Mouse (Mus musculus): Measurements from ENCODE around the gene Cux1.

DNA sequence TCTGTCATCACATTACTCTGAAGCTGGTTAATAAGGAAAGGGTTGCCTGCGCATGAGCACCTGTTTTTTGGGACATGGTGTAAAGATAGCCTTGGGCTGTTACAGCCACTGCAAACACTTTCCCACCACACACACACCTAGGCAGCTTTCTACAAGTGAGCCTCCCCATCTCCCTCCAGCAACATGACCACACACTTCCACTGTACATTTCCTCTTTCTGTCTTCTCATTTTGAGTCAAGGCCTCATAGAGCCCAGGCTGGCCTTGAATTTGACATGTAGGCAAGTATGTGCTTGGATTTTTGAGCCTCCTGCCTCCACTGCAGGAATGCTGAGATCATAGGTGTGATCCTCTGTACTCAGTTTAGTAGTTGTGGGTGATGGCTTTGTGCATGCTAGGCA is 170.6 kb downstream of the Cux1 start:
- TF ChIP-seq CTCF (conservative IDR thresholded peaks at IDR 0.05; ENCODE audit: insufficient read depth, insufficient read length, low read depth, low read length): no peak
- TF ChIP-seq POLR2A (IDR thresholded peaks at IDR 0.05; ENCODE audit: low read depth, low read length): no peak
